Mouse (Mus musculus) 3T3-L1 (cell line): ENCODE measurements around the gene Fut8.
"Not testable (repeated sequence)": the region's sequence is repeated elsewhere in the genome, so short reads cannot be mapped to it uniquely, and the experiment has no call there.

ENCODE experiments used
- DNase-seq: peaks from one replicate; pipeline ENCODE4 v3.0.0-alpha.2; 2015; ENCODE audit warnings: low read depth, low spot score

Fut8 gene

GRCm38 (mm10) chr12:77222272-77222874 is 15.6 kb upstream of the Fut8 start:
- no peak for DNase-seq

DNA sequence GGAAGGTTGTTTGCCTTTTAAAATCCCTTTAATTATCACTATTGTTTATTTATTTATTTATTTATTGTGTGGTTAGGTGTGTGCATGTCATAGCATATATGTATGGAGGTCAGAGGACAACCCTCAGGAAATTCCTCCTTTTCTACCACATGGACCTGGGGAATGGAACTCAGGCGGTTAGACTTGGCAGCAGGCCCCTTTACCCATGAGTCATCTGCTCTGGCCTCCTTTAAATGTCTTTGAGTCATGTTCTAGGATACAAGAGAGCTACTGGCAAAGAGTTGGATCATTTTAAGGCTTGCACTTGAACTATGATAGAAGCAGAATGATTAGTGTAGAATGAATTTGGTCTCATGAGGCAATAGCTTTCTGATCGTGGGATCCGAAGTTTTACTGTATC is 14.3 kb upstream of the Fut8 start:
- peak; percentile 98 for DNase-seq

DNA sequence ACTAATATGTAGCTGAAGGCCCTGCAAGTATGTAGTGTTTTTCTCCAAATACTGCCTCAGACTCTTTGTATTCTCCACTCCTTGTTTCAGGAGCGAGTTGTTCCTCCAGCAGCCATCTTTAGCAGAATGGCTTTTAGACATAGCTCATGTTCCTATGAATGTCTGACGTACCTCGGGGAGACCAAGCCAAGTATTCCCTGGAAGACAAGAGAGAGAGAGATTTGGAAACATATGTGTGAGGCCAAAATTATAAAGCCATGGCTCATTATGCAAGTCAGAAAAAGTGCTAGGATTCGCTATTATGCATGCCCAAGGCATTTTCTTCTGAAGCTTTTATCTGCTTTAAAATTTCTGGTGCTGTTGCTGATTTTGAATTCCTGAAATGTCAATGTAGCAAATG is 13.8 kb upstream of the Fut8 start:
- no peak for DNase-seq

DNA sequence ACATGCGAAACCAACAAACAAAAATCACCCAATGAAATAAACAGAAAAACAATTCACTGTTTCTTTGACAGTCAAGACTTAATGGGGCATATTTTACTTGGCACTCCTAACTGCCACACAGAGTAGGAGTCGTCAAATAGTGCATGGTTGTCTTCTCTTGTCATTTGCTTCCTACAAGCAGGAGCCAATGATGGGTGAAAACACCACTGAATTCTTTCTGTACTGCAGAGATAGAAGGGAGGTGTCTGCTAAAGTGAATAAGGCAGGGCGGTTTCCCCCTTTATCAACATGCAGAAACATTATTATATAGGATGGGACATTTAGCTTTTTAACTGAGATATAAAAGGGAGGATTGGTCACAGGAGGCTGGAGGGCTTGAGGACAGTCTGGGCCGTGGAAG is 13.0 kb upstream of the Fut8 start:
- DNase-seq = no peak

GRCm38 (mm10) chr12:77225727-77226126 is 12.2 kb upstream of the Fut8 start:
- no peak for DNase-seq

DNA sequence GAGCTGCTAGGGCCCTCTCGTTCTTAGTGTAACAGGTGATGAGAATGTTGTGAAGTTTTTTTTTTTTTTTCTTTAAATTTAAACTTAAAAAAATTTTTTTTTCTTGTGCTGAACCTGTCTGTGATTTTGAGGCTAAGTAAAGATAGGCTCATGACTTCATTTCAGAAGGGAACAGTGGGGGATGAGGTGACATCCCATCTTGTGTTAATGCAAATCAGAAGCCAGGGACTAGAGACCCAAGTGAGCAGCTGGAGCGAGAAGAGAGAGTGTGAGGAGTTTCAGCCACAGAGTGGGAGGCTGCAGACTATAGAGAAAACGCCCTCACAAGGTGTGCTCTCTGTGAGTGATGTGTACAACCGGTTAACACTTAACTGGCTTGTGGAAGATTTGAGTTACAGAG is 2.0 kb upstream of the Fut8 start:
- DNase-seq = no peak

- DNase-seq = peak; percentile 84
Observed at GRCm38 (mm10) chr12:77238531-77239389, 835 bp downstream of the Fut8 start.

- peak; percentile 46 for DNase-seq
Observed at GRCm38 (mm10) chr12:77239390-77240061, 1.6 kb downstream of the Fut8 start.

- peak; percentile 31 for DNase-seq
Observed at GRCm38 (mm10) chr12:77240372-77240771, 2.4 kb downstream of the Fut8 start.

DNA sequence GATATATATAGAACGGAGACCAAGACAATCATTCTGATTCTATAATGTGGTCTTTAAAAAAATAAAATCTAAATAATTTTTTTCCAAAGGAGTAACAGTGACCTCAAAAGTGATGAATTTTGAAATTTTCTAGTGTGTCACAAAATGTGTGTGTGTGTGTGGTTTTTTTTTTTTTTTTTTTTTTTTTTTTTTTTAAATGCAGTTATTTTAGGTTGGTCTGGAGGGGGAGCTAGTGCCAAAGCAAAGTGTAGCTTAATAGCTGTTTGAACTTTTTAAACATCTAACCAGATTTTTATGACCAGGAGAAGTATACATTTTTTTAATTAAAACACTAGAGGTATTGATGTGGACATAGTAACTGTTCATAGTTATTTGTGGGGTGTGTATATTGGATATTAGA is 2.9 kb downstream of the Fut8 start:
- DNase-seq = peak; percentile 69

- DNase-seq = peak; percentile 50
Observed at GRCm38 (mm10) chr12:77262650-77263049, 24.7 kb downstream of the Fut8 start.

DNA sequence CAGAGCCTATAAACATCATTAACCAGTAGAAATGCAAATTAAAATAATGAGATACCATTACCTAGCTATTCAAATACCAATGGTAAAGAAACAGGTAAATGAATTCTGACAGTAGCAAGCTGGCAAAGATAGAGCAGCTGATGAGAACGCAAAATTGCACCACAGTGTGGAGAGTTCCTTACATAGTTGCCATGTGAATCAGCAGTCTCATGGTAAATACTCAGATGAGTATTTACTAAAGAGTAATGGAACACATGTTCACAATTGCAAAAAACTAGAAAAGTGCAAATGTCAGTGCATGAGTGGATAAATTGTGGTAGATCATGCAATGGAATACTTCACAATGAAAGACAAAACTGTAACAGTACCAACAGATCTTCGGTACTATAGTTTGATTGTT is 25.9 kb downstream of the Fut8 start:
- DNase-seq = peak; percentile 81

- no peak for DNase-seq
Observed at GRCm38 (mm10) chr12:77270694-77271093, 32.8 kb downstream of the Fut8 start.

DNA sequence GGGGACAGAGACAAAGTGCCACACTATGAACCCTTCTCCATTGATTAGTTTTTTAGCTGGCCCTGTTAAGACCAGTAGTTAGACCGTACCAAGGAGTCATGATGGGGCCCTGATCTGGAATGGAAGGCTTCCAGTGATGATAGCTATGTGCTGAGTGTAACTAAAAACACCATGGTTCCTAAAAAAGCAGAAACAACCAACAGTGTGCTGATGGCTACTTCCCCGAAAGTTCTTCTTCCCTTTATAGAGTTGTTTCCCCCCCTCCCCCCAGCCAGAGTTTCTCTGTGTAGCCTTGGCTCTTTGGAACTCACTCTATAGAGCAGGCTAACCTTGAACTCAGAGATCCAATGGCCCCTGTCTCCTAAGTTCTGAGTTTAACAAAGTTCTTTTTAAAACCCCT is 50.6 kb downstream of the Fut8 start:
- DNase-seq = no peak

DNA sequence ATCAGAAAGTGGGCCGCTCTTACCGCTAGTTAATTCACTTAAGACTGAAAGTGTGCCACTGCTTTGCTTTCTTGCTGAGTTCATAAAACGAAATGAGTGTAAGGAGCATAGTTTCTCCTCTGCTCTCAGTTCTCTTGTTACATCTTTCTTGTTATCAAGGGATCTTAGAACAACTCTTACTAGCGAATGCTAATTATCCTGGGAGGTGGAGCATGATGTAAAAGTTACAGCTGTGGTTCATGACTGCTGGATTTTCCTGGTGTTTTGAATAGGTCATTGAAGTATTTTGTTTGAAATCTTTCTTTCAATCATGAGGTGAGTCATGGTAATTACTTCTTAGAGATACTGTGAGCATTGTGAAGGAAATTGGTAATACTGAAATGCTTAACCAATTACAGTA is 53.1 kb downstream of the Fut8 start:
- DNase-seq = no peak

DNA sequence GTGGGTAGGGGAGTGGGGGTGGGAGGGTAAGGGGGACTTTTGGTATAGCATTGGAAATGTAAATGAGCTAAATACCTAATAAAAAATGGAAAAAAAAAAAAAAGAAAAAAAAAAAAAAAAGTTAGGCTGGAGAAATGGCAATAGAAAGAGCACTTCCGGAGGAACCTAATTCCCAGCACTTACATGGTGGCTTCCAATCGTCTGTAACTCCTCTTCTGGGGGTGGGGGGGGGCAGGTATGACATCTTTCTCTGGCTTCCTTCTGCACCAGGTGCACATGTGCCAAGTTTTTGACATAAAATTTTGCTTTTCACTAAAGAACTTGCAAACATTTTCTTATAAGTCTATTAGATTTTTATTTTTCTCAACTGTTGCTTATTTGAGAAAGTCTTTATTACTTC is 53.9 kb downstream of the Fut8 start:
- not testable (repeated sequence) for DNase-seq

DNA sequence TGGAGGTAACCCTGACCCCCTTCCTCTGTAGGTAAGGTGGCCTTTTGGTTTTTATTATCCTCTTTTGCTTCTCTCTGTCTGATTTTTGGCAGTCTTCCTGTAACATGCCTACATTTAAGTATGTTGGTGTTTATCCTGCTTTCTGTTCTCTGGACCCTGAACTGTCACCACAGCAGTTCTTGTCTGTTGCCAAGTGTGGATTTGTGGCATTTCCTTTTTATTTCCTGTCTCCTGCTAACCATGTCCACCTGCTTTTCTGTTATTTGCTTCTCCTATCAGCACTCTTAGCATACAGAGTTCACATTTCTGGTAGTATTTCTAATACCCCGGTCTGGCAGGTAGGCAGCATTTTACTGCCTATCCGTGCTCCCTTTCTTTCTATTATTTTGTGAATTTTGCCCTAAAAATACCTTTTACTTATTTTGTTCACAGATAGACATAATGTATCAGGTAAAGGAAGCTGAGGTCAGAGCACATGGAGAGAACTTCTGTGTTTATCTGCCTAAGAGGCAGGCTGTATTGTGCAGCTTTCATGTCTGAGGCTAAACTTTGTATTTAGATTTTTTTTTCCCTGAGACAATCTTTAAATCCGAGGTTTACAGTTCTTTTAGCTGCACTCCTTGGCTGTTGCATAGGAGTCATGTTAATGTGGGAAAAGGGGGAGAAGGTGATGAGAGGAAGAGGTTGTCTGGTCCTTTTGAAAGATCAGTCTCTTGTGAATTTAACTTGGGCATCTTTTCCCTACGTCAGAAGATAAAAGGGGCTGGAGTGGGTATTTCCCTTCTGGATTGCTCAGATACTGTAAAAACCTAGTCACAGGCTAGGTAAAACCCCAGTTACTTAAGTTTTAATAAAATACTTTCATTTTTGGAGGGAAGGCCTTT is 54.7 kb downstream of the Fut8 start:
- no peak for DNase-seq

GRCm38 (mm10) chr12:77296119-77296518 is 58.2 kb downstream of the Fut8 start:
- no peak for DNase-seq

DNA sequence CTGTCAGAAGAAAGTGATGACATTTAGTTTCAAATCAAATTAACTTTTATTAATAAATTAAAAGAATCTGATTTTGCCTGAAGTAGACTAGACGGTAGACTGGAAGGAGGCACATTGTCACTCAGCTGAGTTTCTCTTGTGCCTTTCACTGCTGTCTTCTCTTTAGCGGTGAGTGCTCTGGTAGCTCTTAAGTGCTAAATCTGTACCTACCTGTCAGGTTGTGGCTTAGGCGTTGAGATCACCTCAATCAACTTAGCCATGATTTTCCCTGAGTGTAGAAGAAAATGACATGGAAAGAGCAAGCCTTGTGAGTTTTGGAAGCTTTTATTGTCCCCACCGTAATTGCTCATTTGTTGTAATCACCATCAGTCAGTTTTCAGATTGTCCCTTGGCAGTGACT is 59.2 kb downstream of the Fut8 start:
- DNase-seq = no peak

DNA sequence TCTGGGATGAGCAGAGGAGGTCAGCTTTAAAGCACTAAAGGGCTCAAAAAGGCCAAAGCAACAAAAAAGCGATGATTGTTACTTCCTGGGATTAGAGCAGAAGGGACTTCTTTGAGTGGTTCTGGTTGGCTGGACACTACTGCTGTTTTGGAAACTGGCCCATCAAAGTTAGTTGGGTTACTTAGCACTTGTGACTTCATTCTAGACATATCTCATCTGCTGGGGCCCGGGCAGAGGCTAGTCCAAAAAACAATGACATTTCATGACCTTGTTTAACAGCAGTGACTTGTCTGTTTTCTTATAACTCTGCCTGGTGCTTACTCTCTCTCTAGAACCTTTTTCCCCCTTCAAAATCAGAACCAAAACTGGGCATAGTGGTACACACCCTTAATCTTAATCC is 59.9 kb downstream of the Fut8 start:
- DNase-seq = no peak

DNA sequence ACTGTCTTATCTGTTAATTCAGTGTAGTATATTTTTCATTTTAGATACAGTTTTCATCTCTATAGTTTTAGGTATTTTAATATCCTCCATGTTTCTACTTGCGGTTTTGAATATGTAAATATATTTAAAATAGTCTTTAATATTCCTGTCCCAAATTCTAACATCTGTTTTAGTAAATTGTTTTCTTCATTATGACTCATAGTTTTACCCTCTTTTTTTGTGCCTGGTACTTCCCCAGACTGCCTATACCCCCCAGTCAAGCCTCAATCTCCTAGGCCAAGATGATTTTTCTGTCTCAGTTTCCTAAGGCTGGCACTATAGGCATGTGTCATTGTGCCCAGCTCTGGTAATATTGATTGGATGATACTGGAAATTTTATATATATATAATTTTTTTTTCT is 64.1 kb downstream of the Fut8 start:
- DNase-seq = no peak

DNA sequence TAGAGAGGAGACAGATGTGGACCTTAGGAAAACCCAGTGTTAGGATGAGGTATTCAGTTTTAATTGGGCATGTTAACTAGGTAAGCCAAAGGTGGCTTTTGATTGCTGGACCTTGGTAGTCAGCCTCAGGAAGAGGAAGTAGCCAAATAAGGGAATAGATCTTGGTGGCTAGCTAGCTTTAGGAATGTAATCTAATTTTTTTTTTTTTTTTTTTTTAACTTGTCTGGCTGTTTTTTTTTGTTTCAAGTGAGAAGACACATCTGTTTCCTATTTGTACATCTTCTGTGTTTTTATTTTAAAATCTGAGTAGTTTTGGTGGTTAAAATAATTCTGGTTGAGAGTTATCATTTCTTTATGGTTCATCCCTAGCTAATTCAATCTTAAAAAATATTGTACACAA is 65.4 kb downstream of the Fut8 start:
- DNase-seq = peak; percentile 54
